Mouse (Mus musculus) C2C12 (cell line): ENCODE measurements around the gene Txndc9. TPM values are rescaled to one million over a fixed set of nuclear protein-coding genes. Genes with fewer than 3 reads are reported as not detected.

Experiments
- H3K27me3 ChIP-seq: one replicate; pipeline ENCODE4 v1.6.1; 2011; ENCODE audit not compliant: control insufficient read depth, insufficient read depth, insufficient read length
- H3K36me3 ChIP-seq: one replicate; pipeline ENCODE4 v1.6.1; 2011; ENCODE audit not compliant: control insufficient read depth, insufficient read depth
- H3K4me3 ChIP-seq: one replicate; pipeline ENCODE4 v1.5.1; 2011; ENCODE audit warnings: mild to moderate bottlenecking, control low read depth; ENCODE audit not compliant: poor library complexity, insufficient read depth, severe bottlenecking
- H3K79me2 ChIP-seq: one replicate; pipeline ENCODE4 v1.6.1; 2011; ENCODE audit not compliant: control insufficient read depth, insufficient read depth
- H3K79me3 ChIP-seq: one replicate; pipeline ENCODE4 v1.6.1; 2011; ENCODE audit warnings: low read depth, control low read depth
- H3ac ChIP-seq: one replicate; pipeline ENCODE3; 2011; ENCODE audit warnings: low read depth; ENCODE audit not compliant: control insufficient read depth, insufficient read length
- CEBPB ChIP-seq: IDR thresholded peaks from one replicate; pipeline ENCODE4 v1.6.1; 2011; ENCODE audit warnings: low read depth, mild to moderate bottlenecking, control low read depth, moderate library complexity
- CTCF ChIP-seq: IDR thresholded peaks from one replicate; pipeline ENCODE4 v1.5.1; 2011; ENCODE audit not compliant: control insufficient read depth, insufficient read depth, insufficient read length
- FOSL1 ChIP-seq: IDR thresholded peaks from one replicate; pipeline ENCODE4 v1.8.0; 2011; ENCODE audit warnings: mild to moderate bottlenecking, low read length; ENCODE audit not compliant: poor library complexity, insufficient read depth, severe bottlenecking
- MAX ChIP-seq: IDR thresholded peaks from one replicate; pipeline ENCODE4 v1.6.1; 2011; ENCODE audit warnings: mild to moderate bottlenecking, control low read depth
- MYOD1 ChIP-seq: IDR thresholded peaks from one replicate; pipeline ENCODE4 v1.6.1; 2011; ENCODE audit warnings: low read depth; ENCODE audit not compliant: control insufficient read depth, insufficient read length
- MYOG ChIP-seq: IDR thresholded peaks from one replicate; pipeline ENCODE4 v1.6.1; 2011; ENCODE audit not compliant: control insufficient read depth, insufficient read length; ENCODE audit errors: extremely low read depth
- USF1 ChIP-seq: IDR thresholded peaks from one replicate; pipeline ENCODE4 v1.6.1; 2011; ENCODE audit warnings: low read depth, mild to moderate bottlenecking, control low read depth, moderate library complexity
- long read RNA-seq, 2 experiments: library from polyadenylated mRNA; unstranded; transcript quantifications; one replicate each; pipeline ENCODE4 v2.0.0; 2019 to 2020
- polyA plus RNA-seq: library from polyadenylated mRNA; unstranded; fragments of >200 nt; fragmentation: generic; extraction: Trizol; gene quantifications from one replicate; pipeline ENCODE4 v1.2.1, GENCODE M21; 2012; ENCODE audit warnings: missing spikeins

Gene Txndc9
- polyA plus RNA-seq: 41.1 TPM
- long read RNA-seq, experiment 1, transcript Txndc9-208 (5 exons, 1,699 nt): minor isoform, 22 of 113 reads
- long read RNA-seq, experiment 1, transcript Txndc9-201 (5 exons, 3,381 nt): major isoform, 79 of 113 reads
- long read RNA-seq, experiment 1, partial matches to known transcripts: 9 of 113 reads
- long read RNA-seq, experiment 1, other reads (novel, unspliced or antisense): 2 of 113 reads
- long read RNA-seq, experiment 2, transcript Txndc9-208 (5 exons, 1,699 nt): minor isoform, 17 of 101 reads
- long read RNA-seq, experiment 2, transcript Txndc9-201 (5 exons, 3,381 nt): major isoform, 71 of 101 reads
- long read RNA-seq, experiment 2, partial matches to known transcripts: 6 of 101 reads
- long read RNA-seq, experiment 2, other reads (novel, unspliced or antisense): 1 of 101 reads

GRCm38 (mm10) chr1:37997867-37998266 is at the start of gene Txndc9, which contains the start of gene Eif5b:
TSS of gene Txndc9 (minus strand) at chr1:37997893.
TSS of gene Eif5b (plus strand) at chr1:37998010.
- Histone ChIP-seq H3K27me3 (no peaks in the 10 kb centered on the region), H3K79me3 (peaks cover 72% of the 10 kb centered on the region)
- no peak for TF ChIP-seq MYOG
- peak; percentile 74 for TF ChIP-seq CTCF
- no peak for TF ChIP-seq CEBPB
- TF ChIP-seq MYOD1: peak; percentile 10
- peak; percentile 24 for TF ChIP-seq MAX
- TF ChIP-seq USF1: no peak

GRCm38 (mm10) chr1:38038898-38039297 is 41.2 kb upstream of the Txndc9 start:
- Histone ChIP-seq H3K4me3 (no peak overlapping the region), H3K79me3 (no peaks in the 10 kb centered on the region), H3K79me2 (no peaks in the 10 kb centered on the region), H3K27me3 (no peaks in the 10 kb centered on the region), H3ac (no peak overlapping the region), H3K36me3 (peaks cover 71% of the 10 kb centered on the region)
- TF ChIP-seq CTCF (no peak), CEBPB (no peak), FOSL1 (no peak), MAX (no peak), MYOG (no peak), USF1 (no peak), MYOD1 (no peak)

More at GRCm38 (mm10) chr1:37997867-37998266, at the start of gene Txndc9, which contains the start of gene Eif5b:
- Histone ChIP-seq H3ac (peak within 1 kb of the TSS; percentile 94), H3K4me3 (peak within 1 kb of the TSS; percentile 74), H3K79me2 (peaks cover 99% of the 10 kb centered on the region), H3K36me3 (peaks cover 29% of the 10 kb centered on the region)

GRCm38 (mm10) chr1:38037375-38037774 is 39.7 kb upstream of the Txndc9 start:
- TF ChIP-seq MAX (no peak), CEBPB (no peak), USF1 (no peak), MYOG (no peak), FOSL1 (no peak), MYOD1 (no peak), CTCF (no peak)
- no peak overlapping the region for H3K4me3 ChIP-seq

GRCm38 (mm10) chr1:38035521-38035920 is 37.8 kb upstream of the Txndc9 start:
- TF ChIP-seq USF1 (no peak), FOSL1 (no peak), CTCF (no peak), CEBPB (no peak), MYOD1 (no peak), MYOG (no peak), MAX (no peak)
- H3K36me3 ChIP-seq: peaks cover 62% of the 10 kb centered on the region

More at GRCm38 (mm10) chr1:38037375-38037774, 39.7 kb upstream of the Txndc9 start:
- no peaks in the 10 kb centered on the region for H3K27me3 ChIP-seq
- peaks cover 69% of the 10 kb centered on the region for H3K36me3 ChIP-seq
- no peaks in the 10 kb centered on the region for H3K79me3 ChIP-seq
- H3K79me2 ChIP-seq: no peaks in the 10 kb centered on the region
- H3ac ChIP-seq: no peak overlapping the region

GRCm38 (mm10) chr1:38031391-38031790 is 33.7 kb upstream of the Txndc9 start:
- H3K79me2 ChIP-seq: peaks cover 27% of the 10 kb centered on the region
- no peak overlapping the region for H3ac ChIP-seq
- H3K79me3 ChIP-seq: peaks cover 2% of the 10 kb centered on the region
- TF ChIP-seq CEBPB: no peak
- no peak for TF ChIP-seq MYOG
- TF ChIP-seq MAX: no peak
- no peak for TF ChIP-seq MYOD1
- TF ChIP-seq USF1: no peak
- TF ChIP-seq FOSL1: no peak
- no peak for TF ChIP-seq CTCF
- no peak overlapping the region for H3K4me3 ChIP-seq
- H3K27me3 ChIP-seq: no peaks in the 10 kb centered on the region
- peaks cover 39% of the 10 kb centered on the region for H3K36me3 ChIP-seq

More at GRCm38 (mm10) chr1:38035521-38035920, 37.8 kb upstream of the Txndc9 start:
- Histone ChIP-seq H3ac (no peak overlapping the region), H3K27me3 (no peaks in the 10 kb centered on the region), H3K4me3 (no peak overlapping the region), H3K79me3 (no peaks in the 10 kb centered on the region), H3K79me2 (no peaks in the 10 kb centered on the region)

GRCm38 (mm10) chr1:38027301-38027700 is 29.6 kb upstream of the Txndc9 start:
- H3K36me3 ChIP-seq: peaks cover 38% of the 10 kb centered on the region
- no peak overlapping the region for H3ac ChIP-seq
- H3K27me3 ChIP-seq: no peaks in the 10 kb centered on the region
- TF ChIP-seq MYOG (no peak), CTCF (no peak), CEBPB (no peak), FOSL1 (no peak), USF1 (no peak), MYOD1 (no peak), MAX (no peak)
- H3K79me2 ChIP-seq: peaks cover 27% of the 10 kb centered on the region
- H3K4me3 ChIP-seq: no peak overlapping the region
- H3K79me3 ChIP-seq: peaks cover 6% of the 10 kb centered on the region
